Mouse (Mus musculus) kidney, postnatal 4 days (tissue): ENCODE measurements around the gene Tfpt.
A peak's percentile ranks its signal among the peaks of the same experiment; 100 is the strongest.
"Not testable (repeated sequence)": the region's sequence is repeated elsewhere in the genome, so short reads cannot be mapped to it uniquely, and the experiment has no call there.

Source experiments
- DNase-seq, 2 experiments: peaks; one replicate each; pipeline ENCODE4 v3.0.0; 2021; ENCODE audit warnings: mixed read lengths in 2 of 2

Gene Tfpt

DNA sequence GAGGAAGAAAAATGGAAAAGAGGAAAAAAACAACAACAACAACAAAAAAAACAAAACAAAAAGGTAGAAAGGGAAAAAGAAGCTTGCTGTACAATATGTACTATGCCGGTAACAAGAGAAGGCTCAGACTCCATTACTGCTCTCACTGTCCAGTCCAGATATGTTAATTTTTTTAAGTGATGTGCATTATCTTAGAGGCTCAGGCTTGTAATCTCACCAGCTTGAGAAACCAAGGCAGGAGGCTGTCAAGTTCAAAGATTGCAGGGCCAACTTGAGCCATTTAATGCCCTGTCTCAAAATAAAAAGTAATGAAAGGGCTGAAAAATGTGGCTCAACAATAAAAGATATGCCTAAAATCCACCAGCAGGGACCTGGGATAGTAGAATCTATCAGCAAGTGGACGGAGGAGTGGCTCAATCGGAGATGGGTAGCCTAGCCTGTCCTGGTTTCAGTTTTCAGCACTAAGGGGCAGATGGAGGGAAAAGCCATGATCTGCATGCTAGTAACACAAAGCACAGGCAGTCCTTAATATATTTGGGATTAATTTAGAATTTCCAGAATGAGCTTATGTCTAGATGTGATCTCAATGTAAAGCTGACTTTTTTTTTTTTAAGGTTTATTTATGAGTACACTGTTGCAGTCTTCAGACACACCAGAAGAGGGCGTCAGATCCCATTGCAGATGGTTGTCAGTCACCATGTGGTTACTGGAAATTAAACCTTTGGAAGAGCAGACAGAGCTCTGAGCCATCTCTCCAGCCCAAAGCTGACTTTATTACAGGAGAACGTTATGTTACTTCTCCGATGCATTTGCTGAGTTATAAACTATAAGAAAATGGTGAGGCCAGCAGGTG lies 13.1 kb downstream of the Tfpt start:
- DNase-seq: peak in 1 of 2 experiments; percentile 33

GRCm38 (mm10) chr7:3616057-3616388 lies 13.7 kb downstream of the Tfpt start, which contains the start of gene Oscar:
TSS of gene Oscar (minus strand) at chr7:3616157.
- no peak for DNase-seq

DNA sequence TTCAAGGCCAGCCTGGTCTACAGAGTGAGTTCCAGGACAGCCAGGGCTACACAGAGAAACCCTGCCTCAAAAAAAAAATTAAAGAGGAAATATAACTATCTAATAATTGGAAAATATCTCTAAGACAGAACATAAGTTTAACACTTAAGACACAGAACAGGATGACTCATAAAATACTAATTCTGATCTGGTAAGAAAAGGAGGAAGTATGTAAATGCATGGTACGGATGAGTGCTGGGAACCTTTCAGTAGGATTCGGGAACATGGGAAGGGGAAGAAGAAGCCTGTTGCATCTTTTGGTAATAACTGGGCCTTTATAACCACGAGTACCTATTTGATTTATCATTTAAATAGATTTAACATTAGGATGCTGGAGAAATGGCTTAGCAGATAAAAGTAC lies 15.7 kb downstream of the Tfpt start:
- no peak for DNase-seq

DNA sequence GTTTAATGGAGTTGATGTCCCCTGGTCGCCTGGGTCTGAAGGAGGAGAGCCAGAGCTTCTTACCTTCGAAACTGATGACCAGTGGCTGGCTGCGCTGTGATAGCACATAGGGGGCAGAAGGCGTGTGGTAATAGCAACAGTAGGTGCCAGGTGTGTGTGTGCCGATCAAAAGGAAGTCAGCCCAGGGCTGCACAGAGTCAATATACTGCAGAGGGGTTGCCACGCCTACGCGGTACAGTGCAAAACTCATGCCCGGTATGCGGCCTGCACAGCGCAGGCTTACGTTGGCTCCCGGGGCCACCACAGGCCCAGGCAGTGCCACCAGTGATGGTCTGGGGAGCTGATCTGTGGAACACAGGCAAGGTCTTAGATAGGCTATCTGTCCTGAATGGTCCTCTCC lies 18.7 kb downstream of the Tfpt start:
- no peak for DNase-seq

DNA sequence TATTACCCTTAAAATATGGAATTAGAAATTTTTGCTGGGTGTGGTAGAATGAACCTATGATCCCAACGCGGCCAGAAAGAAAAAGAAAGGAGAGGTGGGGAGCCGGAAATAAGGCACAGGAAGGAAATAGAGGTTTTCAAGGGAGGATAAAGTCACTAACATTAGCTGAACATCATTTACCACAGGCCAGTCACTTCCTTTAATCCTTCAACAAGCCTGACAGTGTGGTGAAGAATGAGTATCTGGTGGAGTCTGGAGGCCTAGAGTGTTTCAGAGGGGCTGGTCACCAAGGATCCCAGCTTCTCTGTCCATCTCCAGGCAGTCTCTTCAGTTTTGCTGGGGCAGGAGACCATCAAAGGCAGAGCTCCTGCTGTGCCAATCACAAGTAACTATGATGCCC lies 19.3 kb downstream of the Tfpt start:
- DNase-seq: no peak

DNA sequence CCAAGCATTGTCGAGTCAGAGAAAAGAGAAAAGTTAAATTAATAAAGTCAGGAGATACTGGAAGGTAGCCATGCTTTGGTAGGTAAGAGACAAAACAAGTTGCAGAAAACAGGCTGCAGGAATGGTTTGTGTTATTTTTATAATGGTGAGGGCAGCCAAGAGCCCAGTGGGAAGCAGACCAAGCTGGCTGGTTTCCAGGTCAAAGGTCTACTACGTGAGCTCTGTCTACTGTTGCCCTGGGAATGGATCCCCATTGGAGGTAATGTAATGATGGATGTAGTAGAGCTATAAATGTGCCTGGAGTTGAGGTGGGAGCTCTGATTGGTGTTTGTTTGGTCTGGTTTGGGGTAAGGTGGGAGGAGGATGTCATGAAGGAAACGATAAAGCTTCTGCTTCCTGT lies 20.6 kb downstream of the Tfpt start:
- peak; percentile 43 to 58 for DNase-seq

DNA sequence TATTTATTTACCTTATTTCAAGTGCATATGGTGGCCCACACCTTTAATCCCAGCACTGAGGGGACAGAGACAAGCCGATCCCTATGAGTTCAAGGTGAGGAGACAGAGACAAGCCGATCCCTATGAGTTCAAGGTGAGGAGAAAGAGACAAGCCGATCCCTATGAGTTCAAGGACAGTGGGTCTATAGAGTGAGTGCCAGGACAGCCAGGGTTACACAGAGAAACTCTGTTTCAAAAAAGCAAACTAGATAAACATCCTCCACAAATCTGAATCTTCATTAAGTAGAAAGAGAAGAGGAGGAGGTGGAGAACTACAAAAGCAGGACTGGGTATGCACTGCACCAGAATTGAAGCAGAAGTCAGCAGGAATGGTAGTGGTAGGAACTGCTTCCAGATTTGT lies 21.1 kb downstream of the Tfpt start:
- no peak for DNase-seq

- no peak for DNase-seq
Observed at GRCm38 (mm10) chr7:3607391-3607790, 22.3 kb downstream of the Tfpt start.

DNA sequence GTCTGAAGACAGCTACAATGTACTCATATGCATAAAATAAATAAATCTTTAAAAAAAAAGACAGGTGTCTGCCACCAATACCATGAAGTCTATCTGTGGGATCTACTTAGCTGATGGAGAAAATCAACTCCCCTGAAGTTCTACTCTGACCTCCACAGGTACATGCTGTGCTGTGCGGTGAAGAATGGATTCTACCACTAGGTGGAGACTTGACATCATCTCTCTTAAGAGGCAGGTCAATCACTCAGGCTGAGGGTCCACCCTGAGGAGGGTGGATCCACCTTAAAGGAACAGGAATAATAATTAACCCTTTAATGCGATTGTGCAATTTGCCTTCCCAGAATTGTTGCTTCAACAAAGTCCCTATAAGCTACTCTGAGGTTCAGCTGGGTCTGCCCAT lies 22.9 kb downstream of the Tfpt start:
- peak in 1 of 2 experiments; percentile 47 for DNase-seq

GRCm38 (mm10) chr7:3601119-3601518 lies 28.6 kb downstream of the Tfpt start:
- DNase-seq: peak; percentile 71 to 78

- not testable (repeated sequence) for DNase-seq
Observed at GRCm38 (mm10) chr7:3597755-3598154, 32.0 kb downstream of the Tfpt start.

DNA sequence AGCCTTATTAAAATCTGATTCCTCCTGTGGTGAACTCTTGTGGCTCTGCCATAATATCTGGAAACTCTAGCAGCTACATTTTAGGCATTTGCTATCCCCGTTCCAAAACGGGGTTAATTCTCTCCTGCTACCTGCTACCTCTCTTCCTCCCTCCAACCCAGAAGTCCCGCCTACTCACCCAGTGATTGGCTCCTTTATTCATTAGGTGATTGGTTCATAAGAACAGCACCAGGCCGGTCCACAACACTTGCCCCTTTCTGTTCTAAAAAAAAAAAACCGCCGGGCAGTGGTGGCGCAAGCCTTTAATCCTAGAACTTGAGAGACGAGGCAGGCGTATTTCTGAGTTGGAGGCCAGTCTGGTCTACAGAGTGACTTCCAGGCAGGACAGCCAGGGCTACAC lies 34.6 kb downstream of the Tfpt start:
- peak; percentile 17 to 45 for DNase-seq

- DNase-seq: peak in 1 of 2 experiments; percentile 30
Observed at GRCm38 (mm10) chr7:3594686-3595085, 35.0 kb downstream of the Tfpt start.

GRCm38 (mm10) chr7:3593855-3594254 lies 35.9 kb downstream of the Tfpt start:
- DNase-seq: no peak

DNA sequence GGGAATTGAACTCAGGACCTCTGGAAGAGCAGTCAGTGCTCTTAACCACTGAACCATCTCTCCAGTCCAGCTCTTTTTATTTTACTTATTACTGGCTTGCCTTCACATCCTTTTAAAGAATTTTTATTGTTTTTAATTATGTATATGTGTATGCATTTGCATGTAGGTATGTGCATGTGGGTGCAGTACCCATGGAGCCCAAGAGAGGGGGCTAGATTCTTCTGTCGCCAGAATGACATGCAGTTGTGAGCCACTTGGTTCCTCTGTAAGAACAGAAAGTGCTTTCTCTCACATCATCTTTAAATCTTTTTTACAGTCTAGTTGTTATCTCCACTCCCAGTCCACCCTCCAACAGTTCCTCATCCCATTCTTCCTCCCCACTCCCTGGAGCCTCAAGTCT lies 38.2 kb downstream of the Tfpt start:
- no peak for DNase-seq

GRCm38 (mm10) chr7:3590550-3590949 lies 39.2 kb downstream of the Tfpt start:
- DNase-seq: no peak

GRCm38 (mm10) chr7:3587292-3587691 lies 42.4 kb downstream of the Tfpt start:
- DNase-seq: no peak

- DNase-seq: no peak
Observed at GRCm38 (mm10) chr7:3586255-3586654, 43.5 kb downstream of the Tfpt start.

DNA sequence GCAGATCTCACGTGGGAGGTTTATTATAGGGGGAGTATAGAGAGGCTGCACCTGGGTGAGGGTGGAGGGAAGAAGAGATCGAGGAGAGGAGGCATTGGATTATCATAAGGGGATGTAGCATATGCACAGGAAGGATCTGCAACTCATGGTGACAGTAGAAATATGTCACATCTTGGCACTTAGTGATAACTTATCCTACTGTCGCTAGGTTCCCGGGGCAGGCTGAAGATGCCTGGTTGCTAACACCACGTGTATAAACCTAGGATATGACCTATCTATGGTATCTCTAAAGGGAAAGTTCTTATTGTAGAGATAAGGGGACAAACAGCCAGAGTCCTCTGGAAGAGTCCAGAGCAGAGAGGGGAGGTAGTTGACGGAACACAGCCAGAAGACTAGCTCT lies 44.0 kb downstream of the Tfpt start:
- no peak for DNase-seq

- DNase-seq: no peak
Observed at GRCm38 (mm10) chr7:3580029-3580428, 49.7 kb downstream of the Tfpt start.

DNA sequence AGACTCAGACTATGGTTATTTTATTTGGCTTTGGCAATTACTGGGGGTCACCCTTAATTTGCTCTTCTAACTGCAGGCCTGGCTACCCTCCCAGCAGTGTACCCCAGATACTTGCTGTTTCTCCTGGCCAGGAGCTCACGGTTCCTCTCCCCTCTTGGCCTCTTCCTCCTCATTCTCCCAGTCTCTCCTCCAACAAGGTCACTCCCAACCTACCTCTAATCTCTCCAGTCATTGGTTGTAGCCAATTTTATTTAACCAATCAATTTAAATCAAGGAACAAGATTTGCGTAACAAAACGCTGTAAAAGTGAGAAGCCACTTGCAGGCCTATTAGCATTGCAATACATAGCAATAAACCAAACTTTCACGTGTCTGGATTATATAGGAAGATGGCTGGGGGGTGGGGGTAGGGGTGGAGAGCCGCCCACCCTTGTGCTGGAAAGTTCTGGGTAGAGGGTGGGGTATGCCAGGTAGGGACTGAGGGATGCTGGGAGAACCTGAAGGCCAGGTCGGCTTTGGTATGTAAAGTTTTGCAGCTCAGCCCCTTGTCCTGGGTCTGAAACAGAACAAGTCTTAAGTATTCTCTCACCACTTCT lies 50.7 kb downstream of the Tfpt start:
- DNase-seq: no peak

DNA sequence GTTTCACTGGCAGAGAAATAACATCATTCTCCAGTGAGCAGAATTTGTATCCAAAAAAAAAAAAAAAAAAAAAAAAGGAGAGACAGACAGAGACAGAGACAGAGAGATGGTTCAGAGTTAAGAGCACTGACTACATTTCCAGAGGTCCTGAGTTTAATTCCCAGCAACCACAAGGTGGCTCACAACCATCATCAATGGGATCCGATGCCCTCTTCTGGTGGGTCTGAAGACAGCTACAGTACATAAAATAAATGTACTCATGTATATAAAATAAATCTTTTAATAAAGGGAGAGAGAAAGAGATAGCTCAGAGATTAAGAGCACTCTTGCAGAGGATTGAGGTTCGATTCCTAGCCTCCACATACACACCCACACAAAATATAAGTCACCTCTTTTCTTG lies 51.5 kb downstream of the Tfpt start:
- no peak for DNase-seq

DNA sequence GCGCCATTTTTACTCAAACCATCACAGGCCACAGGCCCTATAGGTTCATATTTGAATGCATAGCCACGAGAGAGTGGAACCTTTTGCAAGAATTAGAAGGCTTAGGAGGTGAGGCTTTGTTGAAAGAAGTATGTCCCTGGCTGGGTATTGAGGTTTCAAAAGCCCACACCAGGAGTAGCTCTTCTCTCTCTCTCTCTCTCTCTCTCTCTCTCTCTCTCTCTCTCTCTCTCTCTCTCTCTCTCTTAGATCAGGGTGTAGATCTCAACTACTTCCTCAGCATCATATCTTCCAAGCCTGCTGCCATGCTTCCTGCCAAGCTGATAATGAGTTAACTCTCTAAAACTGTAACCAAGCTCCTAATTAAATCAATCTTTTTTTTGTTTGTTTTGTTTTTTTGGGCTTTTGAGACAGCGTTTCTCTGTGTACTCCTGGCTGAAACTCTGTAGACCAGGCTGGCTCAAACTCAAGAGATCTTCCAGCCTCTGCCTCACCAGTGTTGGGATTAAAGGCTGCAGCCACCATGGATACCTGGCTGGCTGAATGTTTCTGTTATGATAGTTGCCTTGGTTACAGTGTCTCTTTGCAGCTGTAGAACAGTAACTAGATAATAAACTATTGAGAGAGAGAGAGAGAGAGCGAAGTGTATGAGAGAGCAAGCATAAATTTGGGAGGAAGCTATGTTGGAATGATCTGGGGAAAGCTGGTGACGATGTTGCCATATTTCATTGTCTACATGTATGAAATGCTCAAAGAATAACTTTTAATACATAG lies 53.2 kb downstream of the Tfpt start:
- no peak for DNase-seq

DNA sequence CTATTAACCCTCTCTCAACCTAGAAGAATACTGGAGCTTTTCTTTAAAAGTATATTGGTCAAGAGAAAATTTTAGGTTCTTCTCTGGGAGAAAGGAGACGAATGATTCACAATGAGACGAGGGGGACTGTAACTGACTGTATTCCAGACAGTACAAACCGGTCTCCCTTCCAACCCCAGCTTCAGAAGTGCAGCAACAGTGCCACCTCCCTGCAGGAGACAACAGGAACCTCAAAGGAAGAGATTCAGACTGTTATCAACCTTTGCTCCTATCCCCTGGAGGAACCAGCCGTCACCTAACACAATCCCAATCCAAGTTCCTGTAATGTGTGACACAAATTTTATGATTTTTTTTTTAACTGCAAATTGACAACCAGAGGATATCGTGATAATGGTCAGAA lies 55.5 kb downstream of the Tfpt start:
- DNase-seq: no peak
